Mouse (Mus musculus) erythroblast, embryonic 14.5 days (primary cell): ENCODE measurements around the gene Fxyd5.

Source experiments
- GATA1 ChIP-seq: IDR thresholded peaks from 2 replicates; pipeline ENCODE4 v1.6.1; 2012; ENCODE audit warnings: low read length, inconsistent platforms, mixed read lengths
- TAL1 ChIP-seq: IDR thresholded peaks from 3 replicates; pipeline ENCODE4 v1.6.1; 2012; ENCODE audit warnings: low read length, inconsistent platforms, mixed read lengths

DNA sequence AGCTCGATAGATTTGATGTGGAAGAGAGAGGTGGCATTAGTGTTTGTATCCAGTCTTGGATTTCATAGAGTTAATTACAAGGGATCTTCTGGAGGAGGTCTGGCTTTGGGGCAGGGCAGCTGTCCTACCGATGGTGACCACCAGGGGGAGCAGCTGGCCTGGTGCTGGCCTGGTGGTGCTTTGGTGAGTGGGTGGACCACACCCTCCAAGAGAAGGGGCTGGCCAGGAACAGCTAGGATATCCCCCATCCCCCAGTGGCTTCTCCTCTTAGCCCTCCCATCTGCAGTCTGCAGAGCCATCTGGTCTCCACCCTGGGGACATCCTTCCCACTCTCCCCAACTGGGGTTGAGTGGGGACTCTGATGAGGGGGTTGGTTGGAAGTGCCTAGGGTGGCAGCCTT lies 16.8 kb upstream of the Fxyd5 start, which contains the start of gene Lgi4:
- TF ChIP-seq TAL1 = no peak
- no peak for TF ChIP-seq GATA1
